Mouse (Mus musculus) cerebellum, adult 2 months (tissue): ENCODE data around the gene Klf13. TPM values are rescaled to one million over a fixed set of nuclear protein-coding genes. Genes with fewer than 3 reads are reported as not detected.

ENCODE experiments used
- DNase-seq, 2 experiments: peaks; one replicate each; pipeline ENCODE4 v3.0.0; 2021
- H3K27ac ChIP-seq: fragments of 200-500 bp; 2 replicates; pipeline ENCODE4 v1.5.1; 2012; ENCODE audit warnings: low read length, control low read depth, inconsistent platforms; ENCODE audit not compliant: insufficient read depth
- H3K27me3 ChIP-seq: fragments of 200-500 bp; 2 replicates; pipeline ENCODE4 v1.6.1; 2012; ENCODE audit warnings: inconsistent platforms, mild to moderate bottlenecking, low read length, moderate library complexity; ENCODE audit not compliant: control insufficient read depth, insufficient read depth
- H3K4me1 ChIP-seq: fragments of 200-500 bp; 2 replicates; pipeline ENCODE4 v1.6.1; 2011; ENCODE audit warnings: low read length; ENCODE audit not compliant: control insufficient read depth, insufficient read depth
- H3K4me3 ChIP-seq: fragments of 200-500 bp; replicated peaks from 2 replicates; pipeline ENCODE3; 2011; ENCODE audit warnings: mild to moderate bottlenecking, low read depth, low read length, control low read depth; ENCODE audit not compliant: insufficient read depth
- CTCF ChIP-seq: fragments of 200-500 bp; IDR thresholded peaks from 2 replicates; pipeline ENCODE4 v1.5.1; 2011; ENCODE audit warnings: low read depth, mild to moderate bottlenecking, control low read depth, low read length, moderate library complexity, borderline replicate concordance; ENCODE audit not compliant: insufficient read depth
- POLR2A ChIP-seq: fragments of 200-500 bp; IDR thresholded peaks from 2 replicates; pipeline ENCODE4 v1.6.1; 2011; ENCODE audit warnings: low read length, control low read depth, borderline replicate concordance; ENCODE audit not compliant: insufficient read depth
- WGBS: fragments of 180-500 bp; shearing (Covaris S2); methylation state at CpG from one replicate; pipeline ENCODE4 v1.1.7; 2018; 5-methylcytosine and 5-hydroxymethylcytosine counted together
- polyA plus RNA-seq: library from polyadenylated mRNA; depleted of rRNA; stranded (reverse); fragments of >200 nt; gene quantifications from 2 replicates; pipeline ENCODE4 v1.2.3, GENCODE M21; 2012

Gene Klf13
- polyA plus RNA-seq, 1 experiment: 60.8 TPM

- H3K27ac ChIP-seq: peak overlapping the region; percentile 50; the same call in 1 of the 2 replicates
- WGBS: 73% methylated on average over 1 of the region's 1 CpGs
These were observed 15.7 kb downstream of the Klf13 start for GRCm38 (mm10) chr7:63922975-63923374.

DNA sequence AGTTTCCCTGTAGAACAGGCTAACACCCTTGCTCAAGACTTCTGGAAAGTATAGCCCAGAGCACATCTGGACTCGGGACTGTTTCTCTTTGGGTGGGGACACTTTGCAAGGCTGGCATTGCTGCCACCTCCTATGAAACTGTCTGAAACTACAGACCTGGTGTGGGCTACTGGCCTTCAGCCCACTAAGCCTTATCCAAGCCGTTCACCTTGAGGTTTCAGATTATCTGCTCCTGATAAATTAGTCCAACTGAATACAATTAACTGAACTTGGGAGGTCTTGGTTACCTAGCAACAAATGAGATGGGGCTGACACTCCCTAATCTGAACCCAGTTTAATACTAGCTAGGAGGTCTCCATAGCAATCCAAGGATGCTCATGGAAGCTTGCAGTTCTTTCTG, 16.1 kb downstream of the Klf13 start:
- no peak for DNase-seq
- H3K4me1 ChIP-seq: peaks cover 79% of the 10 kb centered on the region
- TF ChIP-seq CTCF: no peak
- no peak for TF ChIP-seq POLR2A
- H3K27ac ChIP-seq: peak overlapping the region; percentile 60; the same call in 1 of the 2 replicates
- no peak overlapping the region for H3K4me3 ChIP-seq
- WGBS: 57% methylated on average over 2 of the region's 2 CpGs
- no peaks in the 10 kb centered on the region for H3K27me3 ChIP-seq

More at GRCm38 (mm10) chr7:63922975-63923374, 15.7 kb downstream of the Klf13 start:
- Histone ChIP-seq H3K4me3 (no peak overlapping the region), H3K4me1 (peaks cover 77% of the 10 kb centered on the region), H3K27me3 (no peaks in the 10 kb centered on the region)
- TF ChIP-seq POLR2A: no peak
- TF ChIP-seq CTCF: no peak
- DNase-seq: no peak

DNA sequence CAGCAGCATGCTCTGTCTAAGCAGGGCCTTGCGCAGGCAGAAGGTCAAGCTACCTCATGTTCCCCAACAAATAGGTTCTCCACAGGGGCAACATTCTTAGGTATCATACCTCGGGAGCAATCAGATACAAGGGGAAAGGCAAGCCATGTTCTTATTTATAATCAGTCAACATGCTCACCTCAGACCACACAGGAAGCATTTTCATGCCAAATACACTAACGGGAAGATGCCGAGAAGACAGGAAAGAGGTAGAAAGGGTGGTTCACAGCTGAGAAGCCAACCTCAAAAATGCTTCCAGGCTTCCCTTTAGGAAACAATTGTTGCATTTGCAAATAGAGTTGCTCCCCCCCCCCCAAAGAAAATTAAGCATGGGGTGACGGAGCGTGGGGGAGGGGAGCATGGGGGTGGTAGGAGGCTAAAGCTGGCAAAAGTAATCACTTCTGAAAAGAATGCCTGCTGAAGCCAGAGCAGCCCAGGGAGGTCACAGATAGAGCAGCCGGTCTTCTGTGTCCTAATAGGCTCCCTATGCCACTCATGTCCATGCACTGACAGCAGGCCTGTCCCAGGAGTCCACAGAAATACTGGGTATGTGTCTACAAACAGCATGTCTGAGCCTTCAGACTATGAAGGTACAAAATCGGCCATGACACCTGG, 16.7 kb downstream of the Klf13 start:
- Histone ChIP-seq H3K4me1 (peaks cover 77% of the 10 kb centered on the region), H3K27me3 (no peaks in the 10 kb centered on the region), H3K27ac (peak overlapping the region; percentile 60), H3K4me3 (no peak overlapping the region)
- 35% methylated on average over 8 of the region's 8 CpGs for WGBS
- TF ChIP-seq CTCF (no peak), POLR2A (no peak)
- no peak for DNase-seq

- 41% methylated on average over 12 of the region's 12 CpGs for WGBS
- no peaks in the 10 kb centered on the region for H3K27me3 ChIP-seq
- no peak for TF ChIP-seq POLR2A
- no peak for TF ChIP-seq CTCF
- H3K27ac ChIP-seq: peak overlapping the region; percentile 34
- H3K4me1 ChIP-seq: peaks cover 78% of the 10 kb centered on the region
- no peak overlapping the region for H3K4me3 ChIP-seq
- no peak for DNase-seq
These were observed 19.6 kb downstream of the Klf13 start for GRCm38 (mm10) chr7:63918771-63919768.

GRCm38 (mm10) chr7:63917693-63918092, 21.0 kb downstream of the Klf13 start:
- peak; percentile 67 to 70 for DNase-seq
- Histone ChIP-seq H3K4me3 (no peak overlapping the region), H3K27ac (peak overlapping the region; percentile 8; the same call in 1 of the 2 replicates), H3K4me1 (peaks cover 80% of the 10 kb centered on the region), H3K27me3 (no peaks in the 10 kb centered on the region)
- WGBS: 9% methylated on average over 6 of the region's 6 CpGs
- TF ChIP-seq CTCF (no peak), POLR2A (no peak)

- Histone ChIP-seq H3K27me3 (no peaks in the 10 kb centered on the region), H3K27ac (peak within 1 kb of the TSS; percentile 40), H3K4me3 (no peak within 1 kb of the TSS), H3K4me1 (peaks cover 85% of the 10 kb centered on the region)
- WGBS: 43% methylated on average over 6 of the region's 6 CpGs
- no peak for TF ChIP-seq POLR2A
- no peak for TF ChIP-seq CTCF
- peak; percentile 68 to 73 for DNase-seq
These were observed 22.3 kb downstream of the Klf13 start, which contains the start of gene E030018B13Rik for GRCm38 (mm10) chr7:63916268-63916907. E030018B13Rik (plus strand) TSS chr7:63916857.

GRCm38 (mm10) chr7:63914891-63915290, 23.8 kb downstream of the Klf13 start:
- Histone ChIP-seq H3K4me3 (no peak overlapping the region), H3K27me3 (no peaks in the 10 kb centered on the region), H3K27ac (no peak overlapping the region), H3K4me1 (peaks cover 87% of the 10 kb centered on the region)
- no peak for DNase-seq
- TF ChIP-seq CTCF (no peak), POLR2A (no peak)
- WGBS: 89% methylated on average over 2 of the region's 2 CpGs
